ENCODE assay signal across 13 mouse cellular contexts in genomic region chr2:92014248-92014647, GRCm38 (mm10).
"Had no signal": no experiment of that assay in that cellular context is flagged by ENCODE, and none has a peak within 500 bp of the region (broad histone marks: within the 10 kb centered on the region; RNA-seq: fewer than 3 reads in every experiment).

No protein-coding gene starts in this region.

- DNase-seq: lung, adult 18-20 months; lung, embryonic 14.5 days; lung, postnatal 10 days; lung, postnatal 4 days; midbrain, embryonic 14.5 days; right cerebral cortex, postnatal 14 days; thymus, adult 2 months; thymus, postnatal 25 days; thymus, postnatal 4 days had no signal

- H3K4me3 ChIP-seq: midbrain, embryonic 10.5 days; midbrain, embryonic 12.5 days; neural tube, embryonic 12.5 days had no signal

- H3K9me3 ChIP-seq: midbrain, embryonic 10.5 days; midbrain, embryonic 12.5 days; neural tube, embryonic 12.5 days had no signal

- H3K36me3 ChIP-seq: midbrain, embryonic 10.5 days; midbrain, embryonic 12.5 days; neural tube, embryonic 12.5 days had no signal

- ATAC-seq: midbrain, embryonic 16.5 days had no signal

- H3K4me2 ChIP-seq: lung, embryonic 14.5 days; midbrain, embryonic 12.5 days; neural tube, embryonic 12.5 days had no signal

- H3K9ac ChIP-seq: lung, embryonic 14.5 days; midbrain, embryonic 12.5 days; neural tube, embryonic 12.5 days had no signal

- H3K4me1 ChIP-seq: midbrain, embryonic 12.5 days; neural tube, embryonic 12.5 days had no signal

- H3K27ac ChIP-seq: midbrain, embryonic 10.5 days; midbrain, embryonic 12.5 days; neural tube, embryonic 12.5 days had no signal
